Mouse (Mus musculus): ENCODE data around the gene Rps15a.

Rps15a gene

GRCm38 (mm10) chr7:118115877-118116568, at the start of gene Rps15a:
Gene Rps15a (minus strand): TSS chr7:118116188.
- peak; percentile 97 to 98 for DNase-seq

- DNase-seq = no peak
Measured at GRCm38 (mm10) chr7:118163006-118163405, 47.0 kb upstream of the Rps15a start.

- DNase-seq = no peak
Measured at GRCm38 (mm10) chr7:118160121-118160520, 44.1 kb upstream of the Rps15a start.

GRCm38 (mm10) chr7:118156461-118156860, 40.5 kb upstream of the Rps15a start:
- no peak for DNase-seq

- no peak for DNase-seq
Measured at GRCm38 (mm10) chr7:118154150-118154549, 38.2 kb upstream of the Rps15a start.

GRCm38 (mm10) chr7:118143602-118144001, 27.6 kb upstream of the Rps15a start:
- no peak for DNase-seq

- DNase-seq = no peak
Measured at GRCm38 (mm10) chr7:118143123-118143522, 27.1 kb upstream of the Rps15a start.

- DNase-seq = no peak
Measured at GRCm38 (mm10) chr7:118141271-118141670, 25.3 kb upstream of the Rps15a start.

GRCm38 (mm10) chr7:118135128-118135527, 19.1 kb upstream of the Rps15a start:
- no peak for DNase-seq

GRCm38 (mm10) chr7:118129430-118130041, 13.5 kb upstream of the Rps15a start, which contains the start of gene Arl6ip1:
Gene Arl6ip1 (minus strand): TSS chr7:118129662.
- DNase-seq = peak; percentile 96 to 99

GRCm38 (mm10) chr7:118128925-118129429, 13.0 kb upstream of the Rps15a start:
- peak; percentile 60 to 76 for DNase-seq

GRCm38 (mm10) chr7:118126219-118126875, 10.4 kb upstream of the Rps15a start:
- no peak for DNase-seq

GRCm38 (mm10) chr7:118125736-118126135, 9.7 kb upstream of the Rps15a start:
- no peak for DNase-seq

- no peak for DNase-seq
Measured at GRCm38 (mm10) chr7:118123512-118124411, 7.8 kb upstream of the Rps15a start.

GRCm38 (mm10) chr7:118122235-118122634, 6.2 kb upstream of the Rps15a start:
- DNase-seq = no peak

- no peak for DNase-seq
Measured at GRCm38 (mm10) chr7:118120654-118121053, 4.7 kb upstream of the Rps15a start.

- peak; percentile 39 to 68 for DNase-seq
Measured at GRCm38 (mm10) chr7:118119946-118120345, 4.0 kb upstream of the Rps15a start.

GRCm38 (mm10) chr7:118119142-118119541, 3.2 kb upstream of the Rps15a start:
- DNase-seq = peak; percentile 65 to 74

GRCm38 (mm10) chr7:118118426-118118825, 2.4 kb upstream of the Rps15a start:
- DNase-seq = no peak

- peak; percentile 46 to 71 for DNase-seq
Measured at GRCm38 (mm10) chr7:118117539-118118210, 1.7 kb upstream of the Rps15a start.

GRCm38 (mm10) chr7:118116787-118117538, 975 bp upstream of the Rps15a start:
- no peak for DNase-seq
